Mouse (Mus musculus) liver (tissue): ENCODE measurements around the gene Ctns.

Experiments used
- DNase-seq: peaks from one replicate; pipeline ENCODE4 v3.0.0-alpha.2; 2020; ENCODE audit warnings: mixed read lengths

Ctns gene

DNA sequence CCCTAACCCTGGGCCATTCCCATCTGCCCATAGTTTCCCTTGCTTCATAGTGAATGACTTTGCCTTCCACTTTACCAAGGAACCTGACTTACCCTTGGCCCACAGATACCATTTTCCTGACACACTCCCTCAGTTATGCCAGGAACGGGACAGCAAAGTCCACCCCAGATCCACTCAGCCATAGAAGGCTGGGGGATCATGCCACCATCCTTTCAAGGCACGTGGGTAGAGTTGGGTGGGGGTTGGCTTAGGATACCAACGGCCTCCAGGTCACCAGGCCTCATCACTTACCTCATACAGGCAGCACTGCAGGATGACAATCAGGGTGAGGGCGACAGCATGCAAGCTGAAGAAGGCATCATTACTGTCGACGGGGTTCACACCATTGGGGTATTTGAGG, 11.6 kb downstream of the Ctns start:
- no peak for DNase-seq

DNA sequence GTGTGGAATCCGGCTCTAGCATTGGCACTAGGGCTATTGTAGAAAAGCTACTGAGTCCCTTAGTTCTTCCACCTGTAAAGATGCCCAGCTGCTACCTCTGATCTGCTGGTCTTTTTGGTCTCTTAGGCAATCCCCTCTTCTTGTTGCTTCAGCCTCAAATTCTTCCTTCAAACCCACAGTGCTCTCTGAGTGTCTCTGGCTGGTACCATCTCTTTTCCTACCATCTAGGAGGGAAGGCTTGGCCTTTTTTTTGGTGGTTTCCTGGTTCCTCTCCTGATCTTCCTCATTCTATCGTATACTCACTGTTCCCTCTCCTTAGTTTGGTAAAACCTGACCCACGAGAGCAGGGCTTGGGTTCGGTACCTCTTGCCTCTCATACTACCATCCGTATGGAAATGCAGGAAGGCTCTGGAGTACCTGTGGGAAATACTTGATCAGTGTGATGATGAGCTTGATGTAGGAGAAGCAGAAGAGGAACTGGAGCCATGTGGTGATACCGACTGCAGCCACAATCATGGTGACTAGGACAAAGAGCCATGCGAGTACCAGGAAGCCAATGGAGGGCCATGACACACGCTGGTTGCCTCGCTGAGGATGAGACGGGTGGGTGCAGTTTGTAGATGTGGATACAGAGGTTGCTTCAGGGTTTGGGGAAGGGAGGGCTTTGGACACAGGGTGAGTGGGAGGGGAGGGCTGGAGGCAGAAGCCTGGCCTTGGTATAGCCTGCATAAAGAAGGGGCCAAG, 12.8 kb downstream of the Ctns start:
- DNase-seq: no peak

DNA sequence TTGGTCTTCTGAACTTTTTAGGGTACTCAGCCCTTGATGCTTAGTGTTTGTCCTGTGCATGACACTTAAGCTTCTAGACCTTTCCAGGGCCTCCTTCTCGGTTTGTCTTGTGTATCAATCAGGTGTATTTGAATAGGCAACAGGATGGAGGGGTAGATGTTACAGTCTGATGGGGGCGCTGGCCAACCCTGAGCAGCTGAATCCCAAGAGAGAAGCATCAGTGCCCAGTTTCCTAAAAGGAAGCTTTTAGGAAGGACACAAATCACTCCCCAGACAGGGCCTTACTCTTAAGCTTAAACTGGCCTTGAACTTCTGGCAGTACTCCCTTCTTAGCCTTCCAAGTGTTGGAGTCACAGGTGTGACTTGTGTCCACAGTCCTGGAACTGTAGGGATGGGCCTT, 20.9 kb downstream of the Ctns start:
- DNase-seq: no peak

DNA sequence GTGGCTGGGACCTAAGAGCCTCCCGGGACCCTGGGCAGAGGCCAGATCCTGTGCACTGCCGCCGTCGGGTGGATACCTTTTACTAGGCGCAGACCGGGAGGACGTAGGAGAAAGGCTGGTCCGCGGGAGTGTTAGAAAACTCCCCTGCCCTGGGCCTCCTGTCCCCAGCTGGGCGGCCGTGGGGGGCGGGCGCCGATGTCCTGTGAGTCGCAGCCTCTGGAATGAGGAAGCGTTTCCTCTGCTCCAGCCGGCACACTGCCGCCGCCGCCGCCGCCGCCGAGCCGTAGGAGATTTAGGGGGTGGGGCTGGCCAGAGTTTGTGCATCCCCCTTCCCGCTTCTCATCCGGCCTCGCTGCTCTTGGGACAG, 21.4 kb downstream of the Ctns start:
- DNase-seq: peak; percentile 76

DNA sequence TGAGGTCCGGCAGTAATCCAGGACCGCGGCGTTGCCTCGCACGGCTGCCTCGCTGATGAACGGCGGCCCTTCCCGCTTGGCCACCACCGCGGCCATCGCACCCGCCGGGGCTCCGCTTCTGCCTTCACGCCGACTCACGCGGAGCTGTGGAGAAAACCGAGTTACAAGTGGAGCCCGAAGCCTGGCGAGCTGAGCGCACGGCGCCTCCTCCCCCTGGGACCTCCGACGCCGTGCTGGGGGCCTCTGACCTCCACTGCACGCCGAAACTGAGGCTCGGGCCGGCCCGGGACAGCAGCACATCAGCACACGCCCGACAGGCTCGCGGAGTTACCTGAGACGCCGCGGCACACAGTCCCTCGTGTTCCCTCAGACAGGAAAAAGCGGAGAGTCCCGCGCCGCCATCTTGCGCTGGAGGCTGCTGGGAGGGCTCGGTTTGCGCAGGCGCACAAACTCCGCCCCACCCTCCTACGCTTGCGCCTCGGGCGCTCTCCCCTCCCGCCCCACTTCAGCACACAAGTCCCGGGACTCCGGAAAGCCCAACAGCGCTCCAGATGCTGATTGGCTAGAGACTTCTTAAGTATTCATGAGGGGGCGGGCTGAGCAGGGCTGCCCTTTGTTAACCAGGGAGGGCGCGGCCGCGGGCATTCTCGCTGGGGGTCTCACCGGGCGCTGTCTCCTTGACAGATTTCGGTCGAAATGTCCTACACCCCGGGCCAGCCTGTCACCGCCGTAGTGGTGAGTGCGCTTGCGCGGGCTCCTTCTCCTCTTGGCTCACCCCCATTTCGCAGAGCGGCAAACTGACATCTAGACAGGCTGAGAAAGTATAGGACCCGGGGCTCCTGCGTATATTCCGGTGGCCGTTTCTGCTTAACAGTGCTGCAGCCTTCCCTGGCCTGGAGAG, 22.0 kb downstream of the Ctns start, which contains the start of the genes Emc6 and Tax1bp3:
Emc6 (minus strand) TSS at position 430 of the 901 bp plus-strand sequence.
Tax1bp3 (plus strand) TSS at position 476 of the 901 bp plus-strand sequence.
- DNase-seq: peak; percentile 97

DNA sequence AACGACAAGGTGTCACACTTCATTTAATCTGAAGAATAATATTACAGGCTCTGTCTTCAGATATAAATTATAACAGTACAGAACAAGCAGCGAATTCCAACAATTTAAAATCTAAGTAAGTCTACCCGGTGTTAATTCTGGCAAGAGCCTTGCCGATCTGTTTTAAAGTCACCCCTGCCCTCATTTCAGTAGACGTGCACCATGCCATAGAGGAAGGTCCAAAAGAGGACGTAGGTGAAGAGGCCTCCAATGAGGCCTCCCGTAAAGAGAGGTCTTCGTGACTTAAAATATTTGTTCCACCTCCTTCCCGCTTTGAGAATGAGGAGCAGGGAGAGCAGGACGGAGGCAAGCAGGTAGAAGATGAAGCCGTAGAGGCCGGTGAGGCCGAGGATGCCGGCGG, 22.7 kb downstream of the Ctns start:
- no peak for DNase-seq

DNA sequence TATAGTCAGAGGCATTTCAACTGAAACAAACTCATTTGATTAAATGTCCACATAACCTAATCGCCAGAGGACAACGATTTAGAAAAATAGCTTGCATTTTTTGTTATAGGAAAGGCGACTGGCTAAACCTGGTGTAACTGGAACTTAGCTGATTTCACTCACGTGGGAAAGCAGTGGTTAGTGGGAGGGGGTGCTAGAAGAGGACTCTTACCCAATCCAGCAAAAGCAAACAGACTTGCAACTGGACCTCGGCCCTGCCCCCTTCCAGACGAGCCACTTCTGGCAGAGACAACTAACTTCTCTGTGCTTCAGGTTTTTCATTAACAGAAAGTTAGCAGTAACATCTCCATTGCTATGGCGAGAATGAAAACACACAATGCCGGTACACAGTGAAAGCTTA, 23.2 kb downstream of the Ctns start:
- peak; percentile 61 for DNase-seq

DNA sequence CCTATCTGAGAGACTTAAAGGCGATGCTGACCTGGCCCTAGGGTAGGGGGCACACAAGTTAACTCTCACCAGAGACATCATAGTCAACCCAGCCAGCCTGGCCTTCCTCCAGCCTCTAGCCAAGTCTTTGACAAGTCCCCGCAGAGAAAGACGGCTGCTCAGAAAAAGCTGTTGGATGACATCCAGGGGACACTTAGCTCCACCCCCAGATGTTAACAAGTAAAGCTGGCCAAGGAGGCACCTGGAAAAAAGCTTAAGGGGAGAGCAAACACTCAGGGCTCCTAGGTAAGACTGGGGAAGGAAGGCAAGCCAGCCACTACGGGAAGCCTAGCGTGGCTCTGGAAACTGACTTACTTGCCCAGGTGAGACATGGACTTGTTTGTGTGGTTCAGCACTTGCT, 26.7 kb downstream of the Ctns start:
- no peak for DNase-seq

DNA sequence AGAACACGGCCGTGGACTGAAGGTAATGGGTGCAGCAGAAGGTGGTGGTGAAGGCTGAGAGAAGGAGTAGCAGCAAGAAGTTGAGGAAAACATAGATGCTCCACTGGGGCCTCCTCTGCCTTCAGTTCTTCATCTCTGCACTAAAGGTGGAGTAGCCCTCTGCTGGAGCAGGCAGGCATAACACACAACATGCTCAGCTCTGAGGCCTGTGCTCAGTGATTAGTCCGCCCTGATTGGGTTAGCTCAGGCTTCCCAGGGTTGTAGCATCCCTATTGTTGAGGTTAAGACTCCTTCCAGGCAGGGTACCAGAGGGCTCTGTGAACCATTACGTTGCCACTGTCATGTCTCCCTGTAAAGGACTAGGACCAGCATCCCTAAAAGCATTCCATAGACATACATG, 29.6 kb downstream of the Ctns start:
- DNase-seq: peak; percentile 62

DNA sequence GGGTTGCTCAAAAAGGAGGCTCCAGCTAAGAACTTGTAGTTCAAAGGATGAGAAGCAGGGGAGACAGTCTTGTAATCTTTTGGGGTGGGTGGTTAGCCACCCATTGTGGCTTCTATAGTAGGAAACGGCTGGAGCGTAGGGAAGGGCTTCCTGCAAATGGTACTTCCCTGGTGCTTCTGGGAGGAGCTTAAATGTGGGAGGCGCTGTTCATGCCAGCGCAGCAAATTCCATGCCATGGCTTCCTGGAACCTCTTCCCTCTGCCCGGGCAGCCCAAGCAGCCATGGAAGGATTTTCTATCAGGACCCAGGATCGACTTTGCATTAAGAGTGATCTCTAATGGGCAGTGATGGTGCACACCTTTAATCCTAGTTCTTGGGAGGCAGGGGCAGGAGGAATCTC, 30.3 kb downstream of the Ctns start:
- DNase-seq: no peak

DNA sequence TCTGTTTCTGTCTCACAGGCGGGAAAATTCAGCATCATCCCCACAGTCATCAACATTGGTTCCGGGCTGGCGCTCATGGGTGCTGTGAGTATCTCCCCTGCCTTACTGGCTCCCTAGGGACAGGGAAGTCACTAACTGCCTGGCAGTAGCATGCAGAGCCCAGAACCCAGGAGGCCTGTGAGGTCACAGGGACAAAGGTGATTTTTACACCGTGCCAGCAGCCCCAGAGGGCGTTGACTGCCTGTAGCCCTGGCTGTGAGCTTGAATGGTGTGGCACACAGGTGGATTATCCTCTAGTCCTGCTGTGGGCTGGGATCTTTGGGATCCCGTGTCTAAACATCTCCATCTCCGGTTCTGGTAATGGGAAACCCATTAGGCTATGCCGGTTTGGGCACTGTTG, 30.8 kb downstream of the Ctns start:
- no peak for DNase-seq

DNA sequence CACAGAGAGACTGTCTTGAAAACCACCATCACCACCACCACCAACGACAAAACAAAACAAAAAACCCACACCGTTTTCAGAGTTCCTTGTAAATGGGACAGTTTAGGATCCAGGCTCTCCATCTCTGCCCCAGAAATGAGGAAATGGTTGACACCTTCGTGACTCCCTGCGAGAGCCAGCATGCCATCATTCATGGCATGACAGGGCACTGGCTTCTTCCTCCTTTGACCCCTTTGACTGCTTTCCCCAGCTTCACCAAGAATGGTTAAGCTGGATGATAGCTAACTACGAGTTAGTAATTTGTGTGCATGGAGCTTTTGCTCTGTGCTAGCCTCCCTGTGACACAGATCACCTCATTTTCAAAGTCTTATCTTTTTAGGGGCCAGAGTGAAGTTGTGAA, 36.6 kb downstream of the Ctns start:
- no peak for DNase-seq

DNA sequence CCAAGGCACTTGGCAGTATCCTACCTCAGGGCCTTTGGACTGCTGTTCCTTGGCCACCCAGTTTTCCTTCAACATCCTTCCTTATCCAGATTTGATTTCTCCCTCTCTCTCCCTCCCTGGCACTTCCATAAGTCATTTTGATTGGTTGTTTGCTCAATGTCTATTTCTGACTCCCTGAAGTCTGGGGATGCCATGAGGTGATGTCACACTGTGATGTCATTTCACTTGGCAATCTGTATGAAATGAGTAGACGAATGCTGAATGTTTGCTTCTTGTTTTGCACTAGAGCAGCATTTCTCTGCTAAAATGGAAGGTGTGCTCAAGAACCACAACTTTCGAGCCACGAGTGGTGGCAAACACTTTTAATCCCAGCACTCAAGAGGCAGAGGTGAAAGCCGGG, 37.2 kb downstream of the Ctns start:
- DNase-seq: no peak

DNA sequence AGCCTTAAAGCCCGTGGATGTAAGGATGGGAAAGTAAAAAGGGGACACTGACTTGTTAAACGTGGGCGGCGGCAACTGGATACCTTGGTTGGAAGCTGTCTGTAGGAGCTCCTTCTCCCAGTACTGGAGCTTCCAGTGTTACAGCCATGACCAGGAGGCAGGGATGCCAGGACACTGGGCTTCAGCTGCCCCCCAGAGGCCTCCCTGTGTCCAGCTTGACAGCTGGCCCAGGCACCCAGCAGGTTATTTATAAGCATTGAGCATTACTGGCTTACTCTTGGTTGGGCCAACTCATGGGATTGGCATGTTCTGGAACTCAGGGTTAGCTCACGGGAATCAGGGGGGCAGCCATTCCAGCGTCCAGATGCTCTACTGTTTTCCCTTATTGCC, 38.0 kb downstream of the Ctns start:
- DNase-seq: no peak

DNA sequence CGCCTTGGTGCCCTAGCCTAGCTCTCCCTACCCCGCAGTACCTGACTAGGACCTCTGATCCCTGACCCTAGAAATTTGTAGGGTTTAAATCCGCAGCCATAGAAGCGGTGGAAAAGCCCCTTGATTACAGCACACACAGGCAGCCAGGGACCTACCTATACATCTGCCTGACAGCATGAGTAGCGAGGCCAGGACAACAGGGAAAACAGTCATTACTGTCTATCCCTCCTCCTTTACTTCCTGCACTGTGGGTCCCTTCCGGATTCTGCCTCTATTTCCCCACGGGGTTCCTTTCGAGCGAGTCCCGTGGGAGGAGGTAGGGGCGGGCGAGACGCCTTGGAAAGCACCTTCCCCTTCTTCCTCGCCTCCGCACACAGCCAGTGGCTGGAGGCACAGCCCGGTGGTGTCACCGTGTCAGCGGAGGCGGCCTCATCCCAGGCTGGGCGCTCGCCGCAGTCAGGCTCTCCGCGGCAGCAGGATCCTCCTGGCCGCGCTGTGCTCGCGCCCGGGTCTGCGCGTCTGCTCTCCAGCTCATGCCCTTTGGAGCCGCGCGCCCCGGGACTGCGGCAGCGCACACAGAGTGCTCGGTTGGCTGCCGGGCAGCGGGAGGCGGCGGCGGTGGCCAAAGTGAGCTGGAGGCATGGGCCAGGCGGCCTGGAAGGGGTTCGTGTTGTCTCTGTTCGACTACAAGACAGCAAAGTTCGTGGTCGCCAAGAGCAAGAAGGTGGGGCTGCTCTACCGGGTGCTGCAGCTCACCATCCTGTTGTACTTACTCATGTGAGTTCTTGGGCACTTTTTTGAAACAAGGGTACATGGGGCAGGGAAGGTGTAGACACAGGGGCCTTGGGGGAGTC, 38.7 kb downstream of the Ctns start, which contains the start of gene P2rx5:
P2rx5 (plus strand) TSS at position 465 of the 854 bp plus-strand sequence.
- DNase-seq: peak; percentile 39

DNA sequence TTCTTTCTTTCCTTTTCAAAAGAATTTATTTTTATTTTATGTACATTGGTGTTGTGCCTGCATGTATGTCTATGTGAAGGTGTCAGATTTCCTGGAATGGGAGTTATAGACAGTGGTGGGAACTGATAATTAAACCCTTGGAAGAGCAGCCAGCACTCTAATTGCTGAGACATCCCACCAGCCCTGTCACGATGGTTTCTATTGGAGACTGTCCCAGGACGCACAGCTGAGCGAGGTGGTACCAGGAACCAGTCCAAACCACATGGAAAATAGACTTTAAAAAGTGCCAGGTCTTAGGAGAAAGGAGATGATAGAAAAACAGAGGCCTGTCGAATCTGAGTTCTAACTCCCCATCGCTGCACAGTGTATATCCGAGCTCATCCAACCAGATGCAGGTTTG, 43.8 kb downstream of the Ctns start:
- DNase-seq: no peak

DNA sequence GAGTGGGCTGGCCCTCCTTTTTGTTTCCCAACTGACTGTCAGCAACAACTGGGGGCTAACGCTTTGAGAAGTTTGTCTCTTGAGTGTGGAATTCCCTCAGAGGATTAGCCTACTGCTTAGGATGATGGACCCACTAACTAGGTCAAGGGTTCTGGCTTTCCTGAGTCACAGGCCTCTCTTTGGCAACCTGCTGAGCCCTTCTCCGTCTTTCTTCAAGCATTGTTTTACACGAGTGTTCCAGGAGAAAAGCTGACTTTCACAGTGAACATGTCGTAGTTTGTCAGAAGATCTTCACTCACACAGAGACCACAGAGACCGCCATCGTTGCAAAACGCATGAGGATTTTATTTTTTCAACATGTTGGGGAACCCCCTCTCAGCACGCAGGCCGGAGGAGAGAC, 50.6 kb downstream of the Ctns start:
- DNase-seq: no peak

DNA sequence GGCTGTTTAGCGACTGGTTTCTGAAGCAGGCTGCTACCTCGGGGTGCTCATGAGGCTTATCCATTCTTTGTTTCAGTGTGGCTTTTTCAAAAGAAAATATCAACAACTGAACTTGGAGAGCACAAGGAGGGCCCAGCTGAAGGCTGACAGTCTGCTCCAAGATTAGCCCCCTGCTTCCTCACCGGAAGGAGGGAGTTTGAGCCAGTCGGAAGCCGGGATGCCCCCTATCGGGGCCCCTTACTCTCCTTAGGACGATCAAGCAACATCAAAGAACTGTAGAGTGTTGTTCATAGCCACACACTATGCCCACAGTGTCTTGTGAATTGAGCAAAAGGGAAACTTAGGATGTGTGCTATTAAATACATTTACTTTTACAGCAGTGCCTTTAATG, 51.9 kb downstream of the Ctns start:
- DNase-seq: no peak

DNA sequence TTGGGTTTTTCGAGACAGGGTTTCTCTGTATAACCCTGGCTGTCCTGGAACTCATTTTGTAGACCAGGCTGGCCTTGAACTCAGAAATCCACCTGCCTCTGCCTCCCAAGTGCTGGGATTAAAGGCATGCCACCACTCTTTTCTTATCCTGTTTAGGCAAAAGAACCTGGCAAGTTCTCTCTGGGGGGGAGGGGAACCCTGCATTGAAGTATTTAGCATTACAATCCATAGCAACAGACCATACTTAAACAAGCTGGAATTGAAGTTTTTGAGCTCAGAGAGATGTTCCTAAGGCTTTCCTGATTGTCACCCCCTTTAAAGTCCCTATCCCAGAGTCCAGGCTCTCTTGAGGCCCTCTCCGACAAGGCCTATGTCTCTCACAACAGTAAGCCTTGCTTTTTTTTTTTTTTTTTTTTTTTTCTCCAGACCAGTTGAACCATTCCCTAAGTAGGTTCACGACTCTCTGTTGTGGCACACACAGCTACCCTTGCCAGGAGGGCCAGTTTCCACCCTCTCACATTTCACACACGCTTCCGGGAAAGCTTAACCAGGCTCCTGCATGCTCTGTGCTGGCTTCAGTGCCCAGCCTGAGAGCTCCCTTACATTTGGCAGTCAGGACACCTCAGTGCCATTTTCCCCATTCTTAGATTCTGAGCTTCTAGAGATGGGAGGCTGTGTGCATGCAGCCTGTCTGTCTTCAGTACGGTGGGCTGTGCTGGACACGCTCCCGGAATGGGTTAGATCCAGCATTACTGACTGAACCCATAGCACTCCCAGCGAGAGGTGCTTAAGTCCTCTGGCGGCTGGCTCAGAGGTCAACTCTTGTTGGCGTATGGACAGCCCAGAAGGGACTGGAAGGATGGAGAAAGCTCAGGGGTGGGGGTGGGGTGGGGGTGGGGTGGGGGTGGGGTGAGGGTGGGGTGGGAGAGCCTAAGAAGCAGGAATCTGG, 52.5 kb downstream of the Ctns start:
- no peak for DNase-seq

DNA sequence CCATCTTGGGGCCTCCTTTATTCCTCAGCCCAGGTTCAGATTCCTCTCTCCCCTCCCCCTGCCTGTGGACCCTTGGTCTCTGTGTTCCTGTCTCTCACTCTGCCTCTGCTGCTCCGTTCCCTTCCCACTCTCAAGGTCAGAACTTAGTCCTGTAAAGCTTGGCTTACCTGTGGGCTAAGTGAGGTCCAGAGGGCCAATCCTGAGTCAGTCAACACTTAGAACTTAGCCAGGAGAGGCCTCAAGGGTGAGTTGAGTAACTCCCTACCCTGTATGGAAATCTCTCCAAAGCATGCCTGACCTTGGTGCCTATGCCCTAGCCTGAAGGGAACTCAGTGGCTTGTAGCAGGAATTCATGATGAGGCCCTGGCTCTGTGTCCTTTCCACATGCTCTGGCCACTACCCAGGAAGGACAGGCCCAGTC, 54.6 kb downstream of the Ctns start:
- no peak for DNase-seq

DNA sequence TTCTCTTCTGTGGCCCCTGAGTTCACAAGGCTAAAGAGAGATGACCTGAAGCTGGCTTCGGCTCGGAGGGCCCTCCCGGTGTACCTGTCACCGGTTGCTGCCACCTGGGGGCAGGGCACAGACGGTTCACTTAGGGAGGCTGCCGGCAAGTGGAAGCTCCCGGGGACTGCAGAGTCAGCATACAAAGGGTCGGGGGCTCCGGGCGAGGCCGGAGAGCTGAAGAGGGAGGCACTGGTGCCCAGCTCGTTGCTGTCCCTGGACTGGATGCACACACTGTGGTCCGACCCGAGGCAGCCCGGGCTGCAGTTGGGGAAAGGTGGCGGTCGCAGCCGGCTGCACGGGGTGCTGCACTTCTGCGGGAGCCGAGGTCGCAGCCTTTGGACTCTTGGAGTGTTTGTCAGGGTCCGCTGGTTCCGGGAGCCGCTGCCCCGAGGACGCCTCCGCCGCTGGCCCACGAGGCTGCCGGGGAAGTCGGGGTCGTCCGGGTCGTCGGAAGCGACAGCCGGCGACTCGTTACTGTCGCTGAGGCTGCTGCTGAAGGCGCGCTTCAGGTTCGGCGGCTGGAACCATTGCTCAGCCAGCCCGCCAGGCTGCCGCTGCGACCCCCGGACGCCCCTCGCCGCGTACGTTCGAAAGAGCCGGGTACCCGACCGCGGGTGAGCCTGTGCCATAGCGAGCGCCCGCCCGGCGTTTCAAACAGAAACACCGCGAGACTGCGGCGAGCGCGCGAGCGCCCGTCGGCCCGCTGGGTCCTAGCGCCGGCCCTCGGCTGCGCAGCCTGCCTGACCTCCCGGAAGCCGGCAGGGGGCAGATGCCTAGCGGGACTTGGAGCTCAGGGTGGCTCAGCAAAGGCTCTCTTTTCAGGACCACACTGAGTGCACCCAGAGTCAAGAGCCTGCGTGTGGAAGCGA, 61.0 kb downstream of the Ctns start, which contains the start of gene Haspin:
Haspin (minus strand) TSS at position 704 of the 911 bp plus-strand sequence.
- DNase-seq: peak; percentile 94
